Mouse (Mus musculus): Measurements from ENCODE around the gene Gpr180. TPM values are rescaled to one million over a fixed set of nuclear protein-coding genes. Genes with fewer than 3 reads are reported as not detected.

Gene Gpr180
- polyA plus RNA-seq, 1 experiment from 2014 or later: 5.3 TPM

DNA sequence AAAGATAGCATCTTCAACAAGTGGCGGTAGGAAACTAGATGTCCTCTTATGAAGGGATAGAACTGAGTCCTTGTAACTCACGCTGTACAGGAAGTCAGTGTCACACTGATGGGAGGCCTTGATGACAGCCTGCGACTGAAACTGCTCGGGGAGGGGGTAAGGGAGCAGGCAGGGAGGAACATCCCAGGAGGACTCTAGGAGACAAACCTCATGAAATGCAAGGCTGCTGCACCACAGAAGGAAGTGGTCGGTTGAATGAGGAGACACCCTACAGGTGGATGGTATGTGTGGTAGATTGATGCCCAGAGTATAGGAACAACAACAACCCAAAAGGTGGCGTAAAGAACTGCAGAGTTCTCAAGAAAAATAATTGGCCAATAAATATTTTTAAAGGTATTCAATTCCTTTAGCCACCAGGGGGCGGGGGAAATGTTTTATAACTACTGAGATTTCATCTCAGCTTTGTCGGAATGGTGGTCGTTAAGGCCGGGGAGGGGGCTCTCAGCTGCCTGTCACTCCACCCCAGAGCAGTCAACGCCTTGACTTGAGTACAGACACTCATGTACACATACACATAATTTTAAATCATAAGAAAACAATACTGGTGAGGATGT, 36.7 kb downstream of the Gpr180 start:
- Histone ChIP-seq H3K4me3 (ENCODE audit: inconsistent target) (no peak overlapping the region), H3K79me2 (ENCODE audit: inconsistent target) (no peaks in the 10 kb centered on the region), H3K36me3 (ENCODE audit: inconsistent target) (no peaks in the 10 kb centered on the region), H3K27ac (no peak overlapping the region)
- WGBS (ENCODE audit: missing documents): 63% methylated on average over 11 of the region's 11 CpGs

DNA sequence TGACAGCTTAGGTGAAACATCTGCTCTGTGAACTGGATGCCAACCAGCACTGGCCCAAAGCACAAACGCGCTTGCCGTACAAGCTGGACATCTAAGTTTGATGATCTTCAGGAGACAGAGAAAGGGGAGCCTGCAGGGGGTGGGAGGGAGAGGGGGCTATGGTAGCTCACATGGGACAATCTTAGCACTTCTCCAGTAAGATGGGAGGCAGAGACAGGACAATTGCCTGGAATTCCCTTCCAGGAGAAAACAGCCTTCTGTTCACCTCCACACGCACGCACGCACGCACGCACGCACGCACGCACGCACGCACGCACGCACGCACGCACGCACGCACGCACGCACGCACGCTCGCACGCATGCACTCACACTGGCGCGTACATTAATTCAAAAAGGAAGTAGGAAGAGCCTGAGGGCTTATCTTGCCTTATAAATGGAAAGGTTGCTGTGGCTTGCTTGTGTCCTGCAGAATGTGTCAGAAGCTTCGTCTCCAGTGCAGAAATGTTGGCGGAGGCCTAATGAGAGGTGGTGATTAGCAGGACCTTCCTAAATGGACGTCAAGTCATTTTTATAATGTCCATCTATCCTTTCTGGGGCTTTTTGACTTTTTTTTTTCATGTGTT, 38.2 kb downstream of the Gpr180 start:
- no peaks in the 10 kb centered on the region for H3K79me2 ChIP-seq (ENCODE audit: inconsistent target)

DNA sequence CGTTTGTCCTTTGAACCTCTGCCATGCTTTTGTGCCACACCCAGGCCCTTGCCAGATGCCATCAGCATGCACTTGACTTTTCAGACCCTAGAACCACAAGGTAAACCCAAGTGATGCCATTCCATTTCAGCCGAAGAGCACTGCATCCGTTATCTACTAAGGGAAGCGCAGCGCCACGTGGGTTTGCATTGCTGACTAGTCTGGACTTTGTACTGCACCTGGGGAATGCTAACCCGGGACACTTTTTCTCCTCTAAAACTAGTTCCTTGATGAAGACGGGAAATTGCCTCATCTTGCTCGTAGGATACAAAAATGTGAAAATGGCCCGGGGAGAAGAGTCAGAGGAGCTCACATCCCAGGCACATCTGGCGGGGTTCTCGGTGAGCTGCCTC, 38.7 kb downstream of the Gpr180 start:
- Histone ChIP-seq H3K79me2 (ENCODE audit: inconsistent target) (no peaks in the 10 kb centered on the region), H3K36me3 (ENCODE audit: inconsistent target) (no peaks in the 10 kb centered on the region), H3K27ac (no peak overlapping the region), H3K4me3 (ENCODE audit: inconsistent target) (no peak overlapping the region)
- WGBS (ENCODE audit: missing documents): 88% methylated on average over 12 of the region's 12 CpGs

More for the DNA sequence above, 38.2 kb downstream of the Gpr180 start:
- Histone ChIP-seq H3K4me3 (ENCODE audit: inconsistent target) (no peak overlapping the region), H3K36me3 (ENCODE audit: inconsistent target) (no peaks in the 10 kb centered on the region), H3K27ac (no peak overlapping the region)
- 93% methylated on average over 30 of the region's 30 CpGs for WGBS (ENCODE audit: missing documents)

DNA sequence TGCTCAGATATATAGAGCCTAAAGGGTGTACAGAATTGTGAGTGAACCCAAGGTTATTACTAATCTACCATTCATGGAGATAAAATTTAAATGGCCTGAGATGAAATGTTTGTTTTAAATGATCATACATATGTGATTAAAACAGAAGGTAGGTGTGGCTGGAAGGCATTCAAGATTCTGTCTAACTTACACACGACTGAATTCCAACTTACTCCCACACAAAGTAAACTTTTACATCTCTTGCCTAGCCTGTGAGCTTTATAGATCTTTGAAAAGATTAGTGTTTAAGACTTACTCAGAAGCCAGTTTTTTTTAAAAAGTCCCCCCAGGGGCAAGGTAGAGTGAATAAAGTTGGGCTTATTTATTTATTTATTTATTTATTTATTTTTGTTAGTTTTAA, 42.3 kb downstream of the Gpr180 start:
- H3K27ac ChIP-seq: no peak overlapping the region
- H3K4me3 ChIP-seq (ENCODE audit: inconsistent target): no peak overlapping the region
- 47% methylated on average over 1 of the region's 1 CpGs for WGBS (ENCODE audit: missing documents)
- no peaks in the 10 kb centered on the region for H3K36me3 ChIP-seq (ENCODE audit: inconsistent target)
- H3K79me2 ChIP-seq (ENCODE audit: inconsistent target): no peaks in the 10 kb centered on the region

DNA sequence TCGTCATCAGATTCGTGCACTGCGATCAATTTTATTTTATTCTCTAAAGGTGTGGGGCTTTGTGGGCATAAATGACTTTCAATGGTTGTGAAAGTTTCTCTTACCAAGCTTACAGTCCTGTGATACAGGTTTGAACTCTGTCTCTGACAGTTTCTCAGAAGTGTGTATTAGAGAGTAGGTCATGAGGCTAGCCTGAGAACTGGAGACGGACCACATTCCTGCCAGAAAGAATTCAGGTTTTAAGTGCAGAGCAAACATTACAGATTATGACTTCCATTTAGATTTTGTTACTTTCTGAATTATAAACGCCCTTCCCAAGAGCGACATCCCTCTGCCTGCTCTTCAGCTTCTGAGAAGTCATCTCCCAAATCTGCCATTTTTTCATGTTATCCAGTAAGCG, 42.7 kb downstream of the Gpr180 start:
- H3K79me2 ChIP-seq (ENCODE audit: inconsistent target): no peaks in the 10 kb centered on the region
- no peaks in the 10 kb centered on the region for H3K36me3 ChIP-seq (ENCODE audit: inconsistent target)
- no peak overlapping the region for H3K27ac ChIP-seq
- H3K4me3 ChIP-seq (ENCODE audit: inconsistent target): peak overlapping the region; percentile 48
- WGBS (ENCODE audit: missing documents): 52% methylated on average over 7 of the region's 7 CpGs

DNA sequence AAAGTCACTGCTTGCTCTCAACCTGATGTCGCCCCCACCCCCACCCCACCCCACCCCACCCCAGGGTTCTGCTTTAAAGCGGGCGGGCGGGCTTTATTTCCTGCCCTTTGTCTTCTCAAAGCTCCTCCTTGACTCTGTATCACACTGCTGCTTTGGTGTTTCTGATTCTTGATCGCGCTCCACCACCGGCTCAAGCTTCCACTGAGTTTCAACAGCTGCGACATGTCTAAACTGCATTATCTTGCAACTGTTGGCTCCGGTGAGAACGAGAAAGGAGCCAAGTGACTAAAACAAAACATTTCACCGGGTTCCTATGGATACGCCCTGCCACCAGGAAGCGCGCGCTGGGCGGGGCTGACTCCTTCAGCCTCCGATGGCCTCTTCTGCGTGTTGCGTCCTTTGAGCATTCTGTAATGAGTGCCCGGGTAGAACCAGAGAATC, 43.2 kb downstream of the Gpr180 start:
- H3K27ac ChIP-seq: no peak overlapping the region
- no peaks in the 10 kb centered on the region for H3K79me2 ChIP-seq (ENCODE audit: inconsistent target)
- H3K4me3 ChIP-seq (ENCODE audit: inconsistent target): peak overlapping the region; percentile 48
- WGBS (ENCODE audit: missing documents): 1% methylated on average over 19 of the region's 20 CpGs
- H3K36me3 ChIP-seq (ENCODE audit: inconsistent target): no peaks in the 10 kb centered on the region

DNA sequence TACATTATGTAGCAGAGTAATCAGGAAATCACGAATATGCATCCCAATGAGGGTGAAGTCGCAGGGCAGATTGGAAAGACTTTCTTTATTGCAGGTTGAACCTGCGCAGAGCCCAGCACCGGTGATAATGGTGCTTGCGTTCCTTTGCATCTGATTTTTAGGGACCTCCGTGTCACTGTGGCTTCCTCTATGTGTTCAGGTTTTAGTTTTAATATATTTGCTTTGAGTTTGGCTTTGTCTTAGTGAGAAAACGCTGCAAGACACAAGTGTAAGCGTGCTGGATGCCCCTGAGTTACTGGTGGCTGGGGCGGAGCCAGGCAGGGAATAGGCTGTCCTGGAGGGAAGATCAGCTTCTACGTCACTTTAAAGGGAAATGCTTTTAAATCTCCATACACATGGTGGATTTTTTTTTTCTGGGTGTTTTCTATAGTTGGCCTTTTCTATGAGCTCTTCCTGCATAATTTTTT, 43.8 kb downstream of the Gpr180 start:
- 10% methylated on average over 10 of the region's 10 CpGs for WGBS (ENCODE audit: missing documents)
- Histone ChIP-seq H3K79me2 (ENCODE audit: inconsistent target) (no peaks in the 10 kb centered on the region), H3K4me3 (ENCODE audit: inconsistent target) (peak overlapping the region; percentile 48), H3K36me3 (ENCODE audit: inconsistent target) (no peaks in the 10 kb centered on the region), H3K27ac (no peak overlapping the region)

DNA sequence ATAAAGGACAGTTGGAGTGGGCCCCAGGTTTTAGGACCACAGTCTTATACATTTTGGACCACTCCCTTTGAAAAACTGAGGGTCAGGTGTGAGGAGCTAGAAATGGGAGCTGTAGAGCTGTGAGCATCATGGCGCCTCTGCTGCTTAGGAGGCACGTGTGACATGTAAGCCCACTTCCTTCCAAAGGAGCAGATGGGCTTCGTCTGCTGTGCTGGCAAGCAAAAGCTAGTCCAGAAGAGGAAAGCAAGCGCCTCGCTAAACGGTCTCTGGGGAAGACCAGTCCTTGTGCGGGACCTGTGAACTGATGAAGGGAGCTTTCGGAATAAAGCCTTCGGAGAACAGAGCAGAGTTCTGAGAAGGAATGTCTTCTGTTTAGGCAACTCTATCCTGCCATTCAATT, 54.5 kb downstream of the Gpr180 start:
- no peak overlapping the region for H3K4me3 ChIP-seq (ENCODE audit: inconsistent target)
- WGBS (ENCODE audit: missing documents): 87% methylated on average over 9 of the region's 9 CpGs
- H3K27ac ChIP-seq: no peak overlapping the region
- no peaks in the 10 kb centered on the region for H3K36me3 ChIP-seq (ENCODE audit: inconsistent target)
- H3K79me2 ChIP-seq (ENCODE audit: inconsistent target): no peaks in the 10 kb centered on the region

DNA sequence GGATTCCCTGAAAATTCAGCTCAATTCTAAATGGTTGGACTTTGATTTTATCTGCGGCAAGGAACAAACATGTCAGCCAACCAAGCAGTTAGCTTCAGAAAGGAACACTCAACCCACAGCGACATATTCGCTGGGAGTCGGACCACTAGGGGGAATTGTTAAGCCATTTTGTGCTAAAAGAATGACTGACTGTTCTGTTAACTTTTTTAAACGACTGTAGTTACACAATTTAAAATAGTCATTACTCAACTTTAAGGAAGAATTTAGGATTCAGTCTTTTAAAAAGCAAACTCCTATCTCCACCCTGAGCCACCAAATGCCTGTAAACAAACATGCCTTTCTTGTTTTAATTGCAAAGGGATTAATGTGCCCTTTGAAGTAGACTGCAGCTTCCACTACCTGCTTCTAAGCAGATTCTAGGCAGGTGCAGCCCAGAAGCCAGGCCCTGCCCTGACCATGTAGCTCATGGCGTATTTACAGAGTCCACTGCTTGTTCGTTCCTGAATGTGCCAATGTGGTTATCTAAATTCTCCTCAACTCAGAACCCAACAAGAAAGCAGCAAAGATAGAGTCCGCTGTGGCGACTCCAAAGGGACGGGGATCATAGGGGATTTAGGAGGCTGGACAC, 56.2 kb downstream of the Gpr180 start:
- Histone ChIP-seq H3K79me2 (ENCODE audit: inconsistent target) (no peaks in the 10 kb centered on the region), H3K4me3 (ENCODE audit: inconsistent target) (no peak overlapping the region), H3K36me3 (ENCODE audit: inconsistent target) (no peaks in the 10 kb centered on the region), H3K27ac (no peak overlapping the region)
- WGBS (ENCODE audit: missing documents): 83% methylated on average over 10 of the region's 10 CpGs

DNA sequence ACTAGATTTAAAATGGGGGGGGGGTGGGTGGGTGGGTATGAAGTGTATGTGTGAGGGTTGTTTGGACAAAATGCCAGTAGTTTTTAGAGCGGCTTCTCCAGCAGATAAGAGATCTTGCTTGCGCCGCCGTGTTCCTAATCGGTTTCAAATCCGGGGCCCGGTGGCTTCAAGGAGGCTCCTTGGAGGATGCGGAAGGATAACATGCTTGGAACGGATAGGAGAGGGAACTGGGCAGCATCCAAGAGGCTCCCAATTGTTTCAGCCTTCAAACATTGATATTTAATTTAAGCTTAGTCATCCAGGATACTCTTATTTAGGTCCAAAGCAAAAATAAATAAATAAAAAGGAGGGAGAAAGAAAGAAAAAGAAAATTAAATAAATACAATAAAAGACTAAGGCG, 56.7 kb downstream of the Gpr180 start:
- Histone ChIP-seq H3K4me3 (ENCODE audit: inconsistent target) (no peak overlapping the region), H3K36me3 (ENCODE audit: inconsistent target) (no peaks in the 10 kb centered on the region), H3K27ac (no peak overlapping the region), H3K79me2 (ENCODE audit: inconsistent target) (no peaks in the 10 kb centered on the region)
- WGBS (ENCODE audit: missing documents): 84% methylated on average over 10 of the region's 10 CpGs

DNA sequence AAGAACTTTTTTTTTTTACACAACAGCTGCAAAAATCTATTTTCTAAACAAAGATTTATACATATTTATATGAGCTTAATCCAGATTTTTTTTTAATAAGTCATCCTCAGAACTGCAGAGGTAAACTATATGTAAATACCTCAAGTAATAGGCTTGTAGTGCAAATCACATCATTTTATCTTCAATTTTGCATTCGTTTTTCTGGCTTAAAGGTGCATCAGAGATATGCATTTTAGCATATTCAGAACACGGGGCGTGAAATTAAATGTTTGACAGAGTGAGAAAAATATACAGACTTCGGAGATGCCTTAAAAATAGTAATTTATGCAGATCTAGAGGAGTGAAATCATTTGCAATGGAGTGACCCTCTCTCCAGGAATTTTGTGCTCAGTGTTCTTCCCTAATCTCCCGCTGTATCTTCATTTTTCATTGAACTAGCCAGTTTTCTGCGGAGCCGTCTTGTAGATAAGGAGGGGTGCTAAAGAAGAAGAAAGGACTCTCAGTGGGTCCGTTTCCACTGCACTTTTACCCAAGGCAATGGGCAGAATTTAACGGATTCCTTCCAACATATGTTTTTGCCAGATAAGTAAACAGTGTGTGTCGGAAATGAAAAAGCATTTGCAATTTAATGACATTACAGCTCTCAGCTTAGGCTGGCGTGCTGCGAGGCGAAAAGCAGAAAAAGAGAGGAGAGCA, 57.4 kb downstream of the Gpr180 start:
- Histone ChIP-seq H3K79me2 (ENCODE audit: inconsistent target) (no peaks in the 10 kb centered on the region), H3K4me3 (ENCODE audit: inconsistent target) (no peak overlapping the region), H3K36me3 (ENCODE audit: inconsistent target) (no peaks in the 10 kb centered on the region), H3K27ac (no peak overlapping the region)
- 72% methylated on average over 13 of the region's 13 CpGs for WGBS (ENCODE audit: missing documents)

DNA sequence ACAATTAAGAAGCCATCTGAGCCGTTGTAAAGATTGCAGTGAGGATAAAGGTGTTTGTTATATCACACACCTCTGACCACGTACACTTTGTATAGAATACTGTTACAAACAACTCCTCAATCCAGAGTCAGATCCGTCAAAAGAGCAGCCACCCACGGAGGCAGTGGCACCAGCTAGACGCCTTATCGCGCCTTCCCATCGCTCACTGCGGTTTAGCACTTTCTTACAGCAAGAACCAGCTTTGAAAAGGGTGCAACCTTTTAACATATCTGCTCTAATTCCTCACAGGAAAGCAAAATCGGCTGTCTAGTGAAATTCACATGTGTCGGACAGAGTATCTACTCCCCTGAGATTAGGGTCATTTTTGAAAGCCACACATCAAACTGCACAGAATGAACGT, 60.1 kb downstream of the Gpr180 start:
- no peaks in the 10 kb centered on the region for H3K79me2 ChIP-seq (ENCODE audit: inconsistent target)
- no peak overlapping the region for H3K4me3 ChIP-seq (ENCODE audit: inconsistent target)
- 84% methylated on average over 12 of the region's 12 CpGs for WGBS (ENCODE audit: missing documents)
- H3K27ac ChIP-seq: no peak overlapping the region
- H3K36me3 ChIP-seq (ENCODE audit: inconsistent target): no peaks in the 10 kb centered on the region

DNA sequence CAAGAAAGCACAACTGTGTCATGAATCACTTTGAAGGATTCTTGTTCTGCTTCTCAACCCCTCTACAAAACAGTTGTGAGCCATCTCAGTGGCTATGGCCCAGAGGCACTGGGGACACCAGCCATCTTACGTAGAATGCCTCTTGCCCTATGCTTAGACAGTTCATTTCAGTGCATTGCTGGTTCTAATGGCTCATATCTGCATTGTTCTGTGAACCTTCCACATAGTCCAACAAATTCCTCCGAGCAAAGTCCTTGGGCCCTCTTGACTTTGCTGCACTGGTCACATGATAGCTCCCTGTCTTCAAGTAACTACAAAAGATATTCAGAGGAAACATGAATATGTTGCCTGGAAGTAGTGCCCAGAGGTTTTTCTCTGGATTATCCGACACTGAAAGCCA, 63.8 kb downstream of the Gpr180 start:
- H3K4me3 ChIP-seq (ENCODE audit: inconsistent target): no peak overlapping the region
- no peaks in the 10 kb centered on the region for H3K79me2 ChIP-seq (ENCODE audit: inconsistent target)
- 96% methylated on average over 3 of the region's 3 CpGs for WGBS (ENCODE audit: missing documents)
- H3K27ac ChIP-seq: no peak overlapping the region
- no peaks in the 10 kb centered on the region for H3K36me3 ChIP-seq (ENCODE audit: inconsistent target)

DNA sequence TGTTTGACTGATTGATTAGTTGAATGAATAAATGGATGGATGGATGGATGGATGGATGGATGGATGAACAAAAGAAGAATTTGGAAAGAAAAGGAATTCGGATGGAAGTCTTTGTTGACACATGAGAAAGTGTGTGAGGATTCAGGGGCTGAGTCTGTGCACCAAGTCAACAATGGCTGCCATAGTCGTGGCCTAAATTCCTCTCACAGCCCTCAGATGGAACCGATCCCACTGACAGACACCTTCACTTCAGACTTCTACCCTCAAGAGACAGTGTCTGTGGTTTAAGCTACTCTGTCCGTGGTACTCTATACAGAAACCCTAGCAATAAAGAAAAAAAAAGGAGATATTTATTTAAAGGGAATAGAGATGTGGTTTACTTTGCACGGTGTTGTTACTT, 65.0 kb downstream of the Gpr180 start:
- H3K4me3 ChIP-seq (ENCODE audit: inconsistent target): no peak overlapping the region
- WGBS (ENCODE audit: missing documents): 85% methylated on average over 5 of the region's 5 CpGs
- H3K36me3 ChIP-seq (ENCODE audit: inconsistent target): no peaks in the 10 kb centered on the region
- no peaks in the 10 kb centered on the region for H3K79me2 ChIP-seq (ENCODE audit: inconsistent target)
- H3K27ac ChIP-seq: no peak overlapping the region

DNA sequence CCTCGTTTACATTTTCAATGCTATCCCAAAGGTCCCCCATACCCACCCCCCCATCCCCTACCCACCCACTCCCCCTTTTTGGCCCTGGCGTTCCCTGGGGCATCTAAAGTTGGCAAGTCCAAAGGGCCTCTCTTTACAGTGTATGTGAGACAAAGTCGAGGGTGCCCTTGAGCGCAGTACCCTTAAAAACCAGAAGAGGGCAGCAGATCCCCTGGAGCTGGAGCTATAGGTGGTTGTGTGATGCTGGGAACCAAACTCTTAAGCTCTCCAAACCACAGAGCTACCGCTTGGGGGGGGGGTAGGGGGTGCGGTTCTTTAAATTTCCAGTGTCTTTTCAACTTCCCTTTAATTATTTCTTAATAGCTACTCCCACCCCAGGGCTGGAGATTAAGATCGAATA, 66.1 kb downstream of the Gpr180 start:
- Histone ChIP-seq H3K36me3 (ENCODE audit: inconsistent target) (no peaks in the 10 kb centered on the region), H3K4me3 (ENCODE audit: inconsistent target) (no peak overlapping the region), H3K27ac (no peak overlapping the region), H3K79me2 (ENCODE audit: inconsistent target) (no peaks in the 10 kb centered on the region)
- 76% methylated on average over 7 of the region's 7 CpGs for WGBS (ENCODE audit: missing documents)

Measured in macrophage (primary cell).